Mouse (Mus musculus): Measurements from ENCODE around the gene Ppil2. TPM values are rescaled to one million over a fixed set of nuclear protein-coding genes. Genes with fewer than 3 reads are reported as not detected.

Gene Ppil2
- 161 and 162 TPM in 2 replicates for polyA plus RNA-seq (2015; fragmentation: Nextera tagmentation; extraction: Ambion mirVana)

- peaks cover 21% of the 10 kb centered on the region for H3K36me3 ChIP-seq
- H3K4me3 ChIP-seq: peak within 1 kb of the TSS; percentile 79
- ATAC-seq (replicated peaks): peak; percentile 83
- H3K9me3 ChIP-seq: no peaks in the 10 kb centered on the region
- peaks cover 18% of the 10 kb centered on the region for H3K4me1 ChIP-seq
- 9% methylated on average over 38 of the region's 38 CpGs for WGBS
- H3K27me3 ChIP-seq: no peaks in the 10 kb centered on the region
- peak within 1 kb of the TSS; percentile 62 for H3K4me2 ChIP-seq (replicated peaks)
- H3K27ac ChIP-seq (replicated peaks): peak within 1 kb of the TSS; percentile 67
- H3K9ac ChIP-seq (replicated peaks): peak within 1 kb of the TSS; percentile 63
These were observed at the start of gene Ppil2 for GRCm38 (mm10) chr16:17110771-17111743. Ppil2 (minus strand) TSS chr16:17111257.

- H3K27ac ChIP-seq (replicated peaks): no peak overlapping the region
- no peak for ATAC-seq (replicated peaks)
- 97% methylated on average over 2 of the region's 2 CpGs for WGBS
- H3K9ac ChIP-seq (replicated peaks): no peak overlapping the region
- no peaks in the 10 kb centered on the region for H3K27me3 ChIP-seq
- peaks cover 31% of the 10 kb centered on the region; the same call in 1 of the 2 replicates for H3K36me3 ChIP-seq
- no peaks in the 10 kb centered on the region for H3K4me1 ChIP-seq
- H3K4me3 ChIP-seq: no peak overlapping the region
- no peak overlapping the region for H3K4me2 ChIP-seq (replicated peaks)
- no peaks in the 10 kb centered on the region for H3K9me3 ChIP-seq
These were observed 43.3 kb upstream of the Ppil2 start for GRCm38 (mm10) chr16:17154346-17154745.

- Histone ChIP-seq H3K27me3 (peaks cover 5% of the 10 kb centered on the region; the same call in 1 of the 2 replicates), H3K9ac (replicated peaks) (no peak overlapping the region), H3K27ac (replicated peaks) (no peak overlapping the region), H3K4me1 (peaks cover 15% of the 10 kb centered on the region), H3K4me3 (no peak overlapping the region), H3K36me3 (peaks cover 16% of the 10 kb centered on the region; the same call in 1 of the 2 replicates), H3K9me3 (no peaks in the 10 kb centered on the region), H3K4me2 (replicated peaks) (no peak overlapping the region)
- WGBS: 94% methylated on average over 4 of the region's 4 CpGs
- ATAC-seq (replicated peaks): no peak
These were observed 40.8 kb upstream of the Ppil2 start for GRCm38 (mm10) chr16:17151874-17152273.

- peaks cover 15% of the 10 kb centered on the region for H3K4me1 ChIP-seq
- H3K9ac ChIP-seq (replicated peaks): no peak overlapping the region
- H3K36me3 ChIP-seq: peaks cover 16% of the 10 kb centered on the region; the same call in 1 of the 2 replicates
- ATAC-seq (replicated peaks): no peak
- 89% methylated on average over 7 of the region's 7 CpGs for WGBS
- no peaks in the 10 kb centered on the region for H3K9me3 ChIP-seq
- H3K4me2 ChIP-seq (replicated peaks): no peak overlapping the region
- no peak overlapping the region for H3K4me3 ChIP-seq
- peaks cover 5% of the 10 kb centered on the region; the same call in 1 of the 2 replicates for H3K27me3 ChIP-seq
- no peak overlapping the region for H3K27ac ChIP-seq (replicated peaks)
These were observed 39.6 kb upstream of the Ppil2 start for GRCm38 (mm10) chr16:17150520-17151258.

GRCm38 (mm10) chr16:17148084-17148483 is 37.0 kb upstream of the Ppil2 start:
- Histone ChIP-seq H3K9ac (replicated peaks) (peak overlapping the region; percentile 47; the same call in 1 of the 2 replicates), H3K4me2 (replicated peaks) (peak overlapping the region; percentile 90), H3K36me3 (0 out of 2 replicates have a peak, but pooled peaks cover 2% of the 10 kb centered on the region), H3K4me3 (peak overlapping the region; percentile 52), H3K4me1 (peaks cover 15% of the 10 kb centered on the region), H3K27me3 (peaks cover 5% of the 10 kb centered on the region; the same call in 1 of the 2 replicates), H3K27ac (replicated peaks) (no peak overlapping the region), H3K9me3 (no peaks in the 10 kb centered on the region)
- peak; percentile 5 for ATAC-seq (replicated peaks)
- WGBS: 5% methylated on average over 16 of the region's 16 CpGs

- ATAC-seq (replicated peaks): peak; percentile 28
- Histone ChIP-seq H3K27ac (replicated peaks) (no peak overlapping the region; the same call in 1 of the 2 replicates), H3K9ac (replicated peaks) (peak overlapping the region; percentile 47), H3K4me2 (replicated peaks) (peak overlapping the region; percentile 90), H3K9me3 (no peaks in the 10 kb centered on the region), H3K36me3 (no peaks in the 10 kb centered on the region), H3K4me1 (peaks cover 15% of the 10 kb centered on the region), H3K4me3 (peak overlapping the region; percentile 52), H3K27me3 (peaks cover 5% of the 10 kb centered on the region; the same call in 1 of the 2 replicates)
- WGBS: under 1% methylated on average over 41 of the region's 41 CpGs
These were observed 36.4 kb upstream of the Ppil2 start for GRCm38 (mm10) chr16:17147391-17147929.

- Histone ChIP-seq H3K27ac (replicated peaks) (no peak within 1 kb of the TSS; the same call in 1 of the 2 replicates), H3K4me3 (peak within 1 kb of the TSS; percentile 52), H3K9ac (replicated peaks) (peak within 1 kb of the TSS; percentile 47), H3K27me3 (peaks cover 5% of the 10 kb centered on the region; the same call in 1 of the 2 replicates), H3K36me3 (no peaks in the 10 kb centered on the region), H3K4me1 (peaks cover 15% of the 10 kb centered on the region), H3K4me2 (replicated peaks) (peak within 1 kb of the TSS; percentile 90), H3K9me3 (no peaks in the 10 kb centered on the region)
- 0% methylated on average over 34 of the region's 34 CpGs for WGBS
- peak; percentile 90 for ATAC-seq (replicated peaks)
These were observed 35.7 kb upstream of the Ppil2 start, which contains the start of gene Ccdc116 for GRCm38 (mm10) chr16:17146772-17147235. Ccdc116 (minus strand) TSS chr16:17147229.

- Histone ChIP-seq H3K27ac (replicated peaks) (no peak within 1 kb of the TSS), H3K4me2 (replicated peaks) (no peak within 1 kb of the TSS), H3K4me1 (peaks cover 15% of the 10 kb centered on the region), H3K4me3 (no peak within 1 kb of the TSS), H3K27me3 (peaks cover 5% of the 10 kb centered on the region; the same call in 1 of the 2 replicates), H3K9me3 (no peaks in the 10 kb centered on the region), H3K9ac (replicated peaks) (no peak within 1 kb of the TSS), H3K36me3 (no peaks in the 10 kb centered on the region)
- WGBS: 19% methylated on average over 7 of the region's 7 CpGs
- no peak for ATAC-seq (replicated peaks)
These were observed 33.3 kb upstream of the Ppil2 start, which contains the start of gene Ydjc for GRCm38 (mm10) chr16:17144339-17144738. Ydjc (plus strand) TSS chr16:17144621.

GRCm38 (mm10) chr16:17137355-17137754 is 26.3 kb upstream of the Ppil2 start:
- Histone ChIP-seq H3K27ac (replicated peaks) (no peak overlapping the region), H3K9me3 (no peaks in the 10 kb centered on the region), H3K36me3 (no peaks in the 10 kb centered on the region), H3K4me1 (peaks cover 6% of the 10 kb centered on the region), H3K4me2 (replicated peaks) (no peak overlapping the region), H3K27me3 (no peaks in the 10 kb centered on the region), H3K4me3 (no peak overlapping the region), H3K9ac (replicated peaks) (no peak overlapping the region)
- 91% methylated on average over 15 of the region's 15 CpGs for WGBS
- ATAC-seq (replicated peaks): no peak

GRCm38 (mm10) chr16:17132906-17133200 is 21.8 kb upstream of the Ppil2 start:
- 23% methylated on average over 7 of the region's 7 CpGs for WGBS

GRCm38 (mm10) chr16:17132089-17132905 is 21.2 kb upstream of the Ppil2 start, which contains the start of gene Sdf2l1:
Sdf2l1 (minus strand) TSS chr16:17132383.
- H3K36me3 ChIP-seq: no peaks in the 10 kb centered on the region
- H3K4me2 ChIP-seq (replicated peaks): peak within 1 kb of the TSS; percentile 91
- peak; percentile 99 for ATAC-seq (replicated peaks)
- no peaks in the 10 kb centered on the region for H3K9me3 ChIP-seq
- H3K27ac ChIP-seq (replicated peaks): peak within 1 kb of the TSS; percentile 72
- peaks cover 16% of the 10 kb centered on the region for H3K4me1 ChIP-seq
- peak within 1 kb of the TSS; percentile 59 for H3K4me3 ChIP-seq
- H3K27me3 ChIP-seq: no peaks in the 10 kb centered on the region
- H3K9ac ChIP-seq (replicated peaks): peak within 1 kb of the TSS; percentile 53
- under 1% methylated on average over 47 of the region's 47 CpGs for WGBS

More at GRCm38 (mm10) chr16:17132906-17133200, 21.8 kb upstream of the Ppil2 start:
- Histone ChIP-seq H3K27ac (replicated peaks) (peak overlapping the region; percentile 44), H3K36me3 (no peaks in the 10 kb centered on the region), H3K4me3 (peak overlapping the region; percentile 59), H3K4me2 (replicated peaks) (peak overlapping the region; percentile 91), H3K9me3 (no peaks in the 10 kb centered on the region), H3K9ac (replicated peaks) (peak overlapping the region; percentile 34), H3K27me3 (no peaks in the 10 kb centered on the region), H3K4me1 (peaks cover 16% of the 10 kb centered on the region)
- 0 out of 2 replicates have a peak, but pooled peaks have one; percentile 11 for ATAC-seq (replicated peaks)

Measured in forebrain, embryonic 15.5 days (tissue).